Mouse (Mus musculus) liver, adult 2 months (tissue): ENCODE measurements around the gene Cdc45.

Source experiments
- CTCF ChIP-seq: fragments of 200-500 bp; IDR thresholded peaks from 2 replicates; pipeline ENCODE4 v1.5.1; 2011; ENCODE audit warnings: low read depth, low read length, control low read depth
- POLR2A ChIP-seq: fragments of 200-500 bp; IDR thresholded peaks from 2 replicates; pipeline ENCODE4 v1.6.1; 2011; ENCODE audit warnings: low read length, control low read depth; ENCODE audit not compliant: insufficient read depth; ENCODE audit errors: extremely low read depth

GRCm38 (mm10) chr16:18828630-18829029 is 16.8 kb upstream of the Cdc45 start:
- no peak for TF ChIP-seq CTCF
- TF ChIP-seq POLR2A: no peak
